ENCODE assay signal across 10 mouse cellular contexts in genomic region chr9:75435291-75435690, GRCm38 (mm10). TPM values are rescaled to one million over a fixed set of nuclear protein-coding genes. Genes with fewer than 3 reads are reported as not detected.
DNase-seq lines count a peak whose midpoint lies in the region; ATAC-seq and TF ChIP-seq lines count a peak whose summit lies in the region.
"Had no signal": no experiment of that assay in that cellular context is flagged by ENCODE, and none has a peak within 500 bp of the region (broad histone marks: within the 10 kb centered on the region; RNA-seq: fewer than 3 reads in every experiment).

No protein-coding gene starts in this region.

- H3K4me2 ChIP-seq in heart, postnatal 0 days (ENCODE audit: low read depth, low read length): no peak overlapping the region
- H3K4me2 ChIP-seq in midbrain, embryonic 13.5 days (replicated peaks): no peak overlapping the region
- H3K4me2 ChIP-seq in myocyte (ENCODE audit: low read depth): peak overlapping the region; percentile 72
- H3K4me2 ChIP-seq: hindbrain, embryonic 12.5 days had no signal

- ATAC-seq in heart, postnatal 0 days (ENCODE audit: insufficient read depth, low read depth): no peak
- no peak for ATAC-seq in midbrain, embryonic 13.5 days
- ATAC-seq in erythroid progenitor cell, adult 5-6 weeks (replicated peaks; ENCODE audit: low FRiP score, poor library complexity, severe bottlenecking): no peak

- no peak overlapping the region for H3K9ac ChIP-seq in heart, postnatal 0 days (replicated peaks; ENCODE audit: low read depth, low read length)
- H3K9ac ChIP-seq in midbrain, embryonic 13.5 days (replicated peaks): no peak overlapping the region
- H3K9ac ChIP-seq: hindbrain, embryonic 12.5 days; lung, embryonic 15.5 days had no signal

- no peaks in the 10 kb centered on the region for H3K36me3 ChIP-seq in heart, postnatal 0 days (replicated peaks; ENCODE audit: control insufficient read depth, insufficient read depth, low read length)
- H3K36me3 ChIP-seq in midbrain, embryonic 10.5 days: no peaks in the 10 kb centered on the region
- H3K36me3 ChIP-seq in midbrain, embryonic 13.5 days: no peaks in the 10 kb centered on the region
- H3K36me3 ChIP-seq in myocyte (ENCODE audit: control insufficient read depth, insufficient read depth): no peaks in the 10 kb centered on the region
- H3K36me3 ChIP-seq: hindbrain, embryonic 12.5 days; lung, embryonic 15.5 days had no signal

- H3K27ac ChIP-seq in heart, postnatal 0 days (ENCODE audit: low read depth): peak overlapping the region; percentile 11
- H3K27ac ChIP-seq in midbrain, embryonic 10.5 days (replicated peaks): peak overlapping the region; percentile 87
- no peak overlapping the region for H3K27ac ChIP-seq in midbrain, embryonic 13.5 days
- H3K27ac ChIP-seq in bone marrow macrophage, adult 2 months (ENCODE audit: insufficient read depth, low read depth, low read length): peak overlapping the region; percentile 90
- H3K27ac ChIP-seq: hindbrain, embryonic 12.5 days had no signal

- H3K4me1 ChIP-seq in heart, postnatal 0 days (ENCODE audit: control insufficient read depth, insufficient read depth): peaks cover 6% of the 10 kb centered on the region; the same call in 1 of the 2 replicates
- H3K4me1 ChIP-seq in midbrain, embryonic 10.5 days: peaks cover 25% of the 10 kb centered on the region
- H3K4me1 ChIP-seq in midbrain, embryonic 13.5 days (replicated peaks): peaks cover 7% of the 10 kb centered on the region; the same call in 1 of the 2 replicates
- peaks cover 38% of the 10 kb centered on the region for H3K4me1 ChIP-seq in bone marrow macrophage, adult 2 months (ENCODE audit: control insufficient read depth, insufficient read depth, low read length)

- WGBS in heart, postnatal 0 days: 87% methylated on average over 4 of the region's 4 CpGs
- 78% methylated on average over 4 of the region's 4 CpGs for WGBS in midbrain, embryonic 10.5 days
- 89% methylated on average over 4 of the region's 4 CpGs for WGBS in midbrain, embryonic 13.5 days

- H3K4me3 ChIP-seq in heart, postnatal 0 days (ENCODE audit: low read depth, low read length): no peak overlapping the region
- no peak overlapping the region for H3K4me3 ChIP-seq in midbrain, embryonic 10.5 days
- H3K4me3 ChIP-seq in midbrain, embryonic 13.5 days (replicated peaks): no peak overlapping the region
- no peak overlapping the region for H3K4me3 ChIP-seq in bone marrow macrophage, adult 2 months (ENCODE audit: insufficient read depth, low read length)
- H3K4me3 ChIP-seq in myocyte: no peak overlapping the region
- H3K4me3 ChIP-seq: hindbrain, embryonic 12.5 days; lung, embryonic 15.5 days had no signal

- H3K27me3 ChIP-seq in heart, postnatal 0 days (ENCODE audit: control insufficient read depth, insufficient read depth, low read length): no peaks in the 10 kb centered on the region
- H3K27me3 ChIP-seq in midbrain, embryonic 10.5 days (ENCODE audit: low read depth, poor library complexity, severe bottlenecking): no peaks in the 10 kb centered on the region
- no peaks in the 10 kb centered on the region for H3K27me3 ChIP-seq in midbrain, embryonic 13.5 days
- no peaks in the 10 kb centered on the region for H3K27me3 ChIP-seq in myocyte (ENCODE audit: control insufficient read depth, insufficient read depth, insufficient read length)
- H3K27me3 ChIP-seq: hindbrain, embryonic 12.5 days; lung, embryonic 15.5 days had no signal

- no peak for TF ChIP-seq EP300 in heart, postnatal 0 days (IDR thresholded peaks at IDR 0.05; ENCODE audit: low read depth)

- no peaks in the 10 kb centered on the region for H3K9me3 ChIP-seq in heart, postnatal 0 days (replicated peaks; ENCODE audit: control insufficient read depth, low read length)
- no peaks in the 10 kb centered on the region for H3K9me3 ChIP-seq in midbrain, embryonic 10.5 days (replicated peaks)
- H3K9me3 ChIP-seq in midbrain, embryonic 13.5 days: no peaks in the 10 kb centered on the region
- H3K9me3 ChIP-seq: hindbrain, embryonic 12.5 days; lung, embryonic 15.5 days had no signal

- H3ac ChIP-seq in myocyte (ENCODE audit: control insufficient read depth, insufficient read length): no peak overlapping the region

- no peak for TF ChIP-seq CTCF in heart, postnatal 0 days (IDR thresholded peaks at IDR 0.05; ENCODE audit: low read depth)
- TF ChIP-seq CTCF in bone marrow macrophage, adult 2 months (IDR thresholded peaks at IDR 0.05; ENCODE audit: low read depth, low read length): no peak

- H3K79me2 ChIP-seq in myocyte (ENCODE audit: control insufficient read depth, insufficient read depth): no peaks in the 10 kb centered on the region

- TF ChIP-seq POLR2A in bone marrow macrophage, adult 2 months (IDR thresholded peaks at IDR 0.05; ENCODE audit: borderline replicate concordance, low read depth, low read length): no peak
- TF ChIP-seq POLR2A in myocyte (IDR thresholded peaks at IDR 0.05; ENCODE audit: insufficient read length, low read depth): no peak

- no peak for DNase-seq in heart, postnatal 0 days (ENCODE audit: low spot score)
- DNase-seq in heart, adult 8-10 months (ENCODE audit: low spot score): no peak
- no peak for DNase-seq in midbrain, embryonic 10.5 days (ENCODE audit: low spot score)
- no peak for DNase-seq in cerebellum, adult 18-20 months

TF ChIP-seq in myocyte, 11 proteins besides CTCF, POLR2A, EP300 and RAD21:
- TF ChIP-seq POLR2AphosphoS2 (IDR thresholded peaks at IDR 0.05; ENCODE audit: insufficient read length, low read depth): no peak
- no peak for TF ChIP-seq MAX (IDR thresholded peaks at IDR 0.05; ENCODE audit: low read depth)
- no peak for TF ChIP-seq E2F4 (IDR thresholded peaks at IDR 0.05; ENCODE audit: insufficient read depth)

RNA-seq across cellular contexts. Expression of gene Leo1, which starts 6.0 kb away (rescaled TPM):
- total RNA-seq in heart, postnatal 0 days (2014; rRNA removed; ENCODE audit: low replicate concordance): 5.7 and 11.4 TPM in 2 replicates
- polyA plus RNA-seq in heart, postnatal 0 days (2015; fragmentation: Nextera tagmentation; extraction: Ambion mirVana): 19.6 and 20.0 TPM in 2 replicates
- 10 to 100 TPM in 3 of 4 experiments, 1 to 10 TPM in 1; 8.9 to 14.0 (median 12.8) TPM for total RNA-seq in heart, adult 8-10 months (2022)
- polyA plus RNA-seq in midbrain, embryonic 10.5 days (2016; fragmentation: Nextera tagmentation; extraction: Ambion mirVana): 49.4 and 52.3 TPM in 2 replicates
- polyA plus RNA-seq in midbrain, embryonic 13.5 days (2015; fragmentation: Nextera tagmentation; extraction: Ambion mirVana): 46.8 and 49.2 TPM in 2 replicates
- polyA plus RNA-seq in bone marrow macrophage, adult 2 months (2012; ENCODE audit: insufficient read depth, insufficient read length, missing spikeins): 12.9 and 14.5 TPM in 2 replicates
- 25.4 TPM for polyA plus RNA-seq in myocyte (2012; fragmentation: generic; extraction: Trizol)
- total RNA-seq in erythroid progenitor cell, adult 5-6 weeks (2015; ENCODE audit: low replicate concordance): 4.6 and 7.9 TPM in 2 replicates
- 9.8 and 17.5 TPM in 2 replicates for total RNA-seq in erythroid progenitor cell, adult 5-6 weeks (2017; ENCODE audit: low replicate concordance)

RNA-seq across cellular contexts. Expression of gene Mapk6, which starts 25.5 kb away (rescaled TPM):
- total RNA-seq in heart, postnatal 0 days (2014; rRNA removed; ENCODE audit: low replicate concordance): 36.2 and 51.0 TPM in 2 replicates
- polyA plus RNA-seq in heart, postnatal 0 days (2015; fragmentation: Nextera tagmentation; extraction: Ambion mirVana): 30.1 and 33.6 TPM in 2 replicates
- total RNA-seq in heart, adult 8-10 months (2022): 10 to 100 TPM; 21.8 to 25.3 (median 22.6) TPM
- 138 and 156 TPM in 2 replicates for polyA plus RNA-seq in midbrain, embryonic 10.5 days (2016; fragmentation: Nextera tagmentation; extraction: Ambion mirVana)
- polyA plus RNA-seq in midbrain, embryonic 13.5 days (2015; fragmentation: Nextera tagmentation; extraction: Ambion mirVana): 196 and 199 TPM in 2 replicates
- polyA plus RNA-seq in bone marrow macrophage, adult 2 months (2012; ENCODE audit: insufficient read depth, insufficient read length, missing spikeins): 31.3 and 39.7 TPM in 2 replicates
- polyA plus RNA-seq in myocyte (2012; fragmentation: generic; extraction: Trizol): 52.8 TPM
- total RNA-seq in erythroid progenitor cell, adult 5-6 weeks (2015; ENCODE audit: low replicate concordance): 7.1 and 8.3 TPM in 2 replicates
- total RNA-seq in erythroid progenitor cell, adult 5-6 weeks (2017; ENCODE audit: low replicate concordance): 4.1 and 6.8 TPM in 2 replicates
